Mouse (Mus musculus): ENCODE results near the gene Skida1.

Skida1 gene

GRCm38 (mm10) chr2:18055016-18055928 lies 6.4 kb upstream of the Skida1 start, which contains the start of gene Mllt10:
Mllt10 (plus strand) TSS chr2:18055237.
- DNase-seq, result peak in 1 of 2 experiments; percentile 26

GRCm38 (mm10) chr2:18053951-18054530 lies 5.2 kb upstream of the Skida1 start:
- peak in 1 of 2 experiments; percentile 31 for DNase-seq

- no peak for DNase-seq
These were observed 4.5 kb upstream of the Skida1 start for GRCm38 (mm10) chr2:18053243-18053950.

GRCm38 (mm10) chr2:18052581-18052980 lies 3.7 kb upstream of the Skida1 start:
- DNase-seq, result no peak

- no peak for DNase-seq
These were observed 3.0 kb upstream of the Skida1 start for GRCm38 (mm10) chr2:18051831-18052170.

GRCm38 (mm10) chr2:18051026-18051830 lies 2.4 kb upstream of the Skida1 start:
- no peak for DNase-seq

GRCm38 (mm10) chr2:18050541-18050985 lies 1.7 kb upstream of the Skida1 start:
- no peak for DNase-seq

- DNase-seq, result no peak
These were observed 1.2 kb upstream of the Skida1 start for GRCm38 (mm10) chr2:18050018-18050417.

- DNase-seq, result peak; percentile 72 to 75
These were observed 499 bp upstream of the Skida1 start for GRCm38 (mm10) chr2:18049279-18049821.

GRCm38 (mm10) chr2:18047646-18048452 lies 1.0 kb downstream of the Skida1 start:
- DNase-seq, result peak; percentile 63 to 65

GRCm38 (mm10) chr2:18046758-18047645 lies 1.8 kb downstream of the Skida1 start:
- peak in 1 of 2 experiments; percentile 65 for DNase-seq

- DNase-seq, result no peak
These were observed 2.7 kb downstream of the Skida1 start for GRCm38 (mm10) chr2:18046186-18046585.

GRCm38 (mm10) chr2:18045781-18046181 lies 3.1 kb downstream of the Skida1 start:
- DNase-seq, result no peak

- DNase-seq, result no peak
These were observed 3.6 kb downstream of the Skida1 start for GRCm38 (mm10) chr2:18045143-18045780.

GRCm38 (mm10) chr2:18041199-18041885 lies 7.5 kb downstream of the Skida1 start:
- DNase-seq, result peak in 1 of 2 experiments; percentile 46

GRCm38 (mm10) chr2:18040347-18041160 lies 8.3 kb downstream of the Skida1 start:
- DNase-seq, result no peak

- DNase-seq, result no peak
These were observed 9.1 kb downstream of the Skida1 start for GRCm38 (mm10) chr2:18039566-18040290.

Data from kidney, adult 8-10 months (tissue).